Mouse (Mus musculus): ENCODE results near the gene Nfkb1.
A peak's percentile ranks its signal among the peaks of the same experiment; 100 is the strongest.

Nfkb1 gene

GRCm38 (mm10) chr3:135672135-135672534, 19.2 kb downstream of the Nfkb1 start:
- no peak for DNase-seq (ENCODE audit: extremely low read depth, low read depth)

- DNase-seq (ENCODE audit: extremely low read depth, low read depth) = no peak
Measured at GRCm38 (mm10) chr3:135670869-135671268, 20.5 kb downstream of the Nfkb1 start.

GRCm38 (mm10) chr3:135667084-135667483, 24.3 kb downstream of the Nfkb1 start:
- no peak for DNase-seq (ENCODE audit: extremely low read depth, low read depth)

GRCm38 (mm10) chr3:135665777-135666259, 25.5 kb downstream of the Nfkb1 start:
- no peak for DNase-seq (ENCODE audit: extremely low read depth, low read depth)

GRCm38 (mm10) chr3:135662139-135662864, 29.0 kb downstream of the Nfkb1 start:
- DNase-seq (ENCODE audit: extremely low read depth, low read depth) = no peak

- no peak for DNase-seq (ENCODE audit: extremely low read depth, low read depth)
Measured at GRCm38 (mm10) chr3:135661707-135662106, 29.6 kb downstream of the Nfkb1 start.

GRCm38 (mm10) chr3:135658540-135659097, 32.7 kb downstream of the Nfkb1 start:
- no peak for DNase-seq (ENCODE audit: extremely low read depth, low read depth)

- no peak for DNase-seq (ENCODE audit: extremely low read depth, low read depth)
Measured at GRCm38 (mm10) chr3:135656156-135656555, 35.2 kb downstream of the Nfkb1 start.

GRCm38 (mm10) chr3:135650773-135651555, 40.4 kb downstream of the Nfkb1 start:
- no peak for DNase-seq (ENCODE audit: extremely low read depth, low read depth)

- no peak for DNase-seq (ENCODE audit: extremely low read depth, low read depth)
Measured at GRCm38 (mm10) chr3:135649809-135650208, 41.5 kb downstream of the Nfkb1 start.

- no peak for DNase-seq (ENCODE audit: extremely low read depth, low read depth)
Measured at GRCm38 (mm10) chr3:135648501-135648900, 42.8 kb downstream of the Nfkb1 start.

GRCm38 (mm10) chr3:135646622-135647021, 44.7 kb downstream of the Nfkb1 start:
- no peak for DNase-seq (ENCODE audit: extremely low read depth, low read depth)

- no peak for DNase-seq (ENCODE audit: extremely low read depth, low read depth)
Measured at GRCm38 (mm10) chr3:135644971-135645370, 46.4 kb downstream of the Nfkb1 start.

GRCm38 (mm10) chr3:135641623-135641915, 49.8 kb downstream of the Nfkb1 start:
- no peak for DNase-seq (ENCODE audit: extremely low read depth, low read depth)

- DNase-seq (ENCODE audit: extremely low read depth, low read depth) = no peak
Measured at GRCm38 (mm10) chr3:135640856-135641622, 50.3 kb downstream of the Nfkb1 start.

- DNase-seq (ENCODE audit: extremely low read depth, low read depth) = no peak
Measured at GRCm38 (mm10) chr3:135640203-135640602, 51.1 kb downstream of the Nfkb1 start.

- DNase-seq (ENCODE audit: extremely low read depth, low read depth) = peak; percentile 26
Measured at GRCm38 (mm10) chr3:135637592-135637991, 53.8 kb downstream of the Nfkb1 start.

- DNase-seq (ENCODE audit: extremely low read depth, low read depth) = peak; percentile 93
Measured at GRCm38 (mm10) chr3:135636454-135636853, 54.9 kb downstream of the Nfkb1 start.

GRCm38 (mm10) chr3:135635646-135636434, 55.5 kb downstream of the Nfkb1 start:
- DNase-seq (ENCODE audit: extremely low read depth, low read depth) = peak; percentile 92

GRCm38 (mm10) chr3:135635030-135635429, 56.3 kb downstream of the Nfkb1 start:
- peak; percentile 97 for DNase-seq (ENCODE audit: extremely low read depth, low read depth)

GRCm38 (mm10) chr3:135634275-135634674, 57.1 kb downstream of the Nfkb1 start:
- no peak for DNase-seq (ENCODE audit: extremely low read depth, low read depth)
